Mouse (Mus musculus) adrenal gland, postnatal 14 days (tissue): ENCODE measurements around the gene Itsn2. TPM values are rescaled to one million over a fixed set of nuclear protein-coding genes. Genes with fewer than 3 reads are reported as not detected.
"Not testable (repeated sequence)": the region's sequence is repeated elsewhere in the genome, so short reads cannot be mapped to it uniquely, and the experiment has no call there.

ENCODE experiments used
- DNase-seq: peaks from one replicate; pipeline ENCODE4 v3.0.0; 2021; ENCODE audit warnings: mixed read lengths
- total RNA-seq: library from RNA; stranded (reverse); gene quantifications from 2 replicates; pipeline ENCODE4 v1.2.3, GENCODE M21; 2021

Itsn2 gene
- total RNA-seq, 1 experiment from 2014 or later, result 47.8 TPM

DNA sequence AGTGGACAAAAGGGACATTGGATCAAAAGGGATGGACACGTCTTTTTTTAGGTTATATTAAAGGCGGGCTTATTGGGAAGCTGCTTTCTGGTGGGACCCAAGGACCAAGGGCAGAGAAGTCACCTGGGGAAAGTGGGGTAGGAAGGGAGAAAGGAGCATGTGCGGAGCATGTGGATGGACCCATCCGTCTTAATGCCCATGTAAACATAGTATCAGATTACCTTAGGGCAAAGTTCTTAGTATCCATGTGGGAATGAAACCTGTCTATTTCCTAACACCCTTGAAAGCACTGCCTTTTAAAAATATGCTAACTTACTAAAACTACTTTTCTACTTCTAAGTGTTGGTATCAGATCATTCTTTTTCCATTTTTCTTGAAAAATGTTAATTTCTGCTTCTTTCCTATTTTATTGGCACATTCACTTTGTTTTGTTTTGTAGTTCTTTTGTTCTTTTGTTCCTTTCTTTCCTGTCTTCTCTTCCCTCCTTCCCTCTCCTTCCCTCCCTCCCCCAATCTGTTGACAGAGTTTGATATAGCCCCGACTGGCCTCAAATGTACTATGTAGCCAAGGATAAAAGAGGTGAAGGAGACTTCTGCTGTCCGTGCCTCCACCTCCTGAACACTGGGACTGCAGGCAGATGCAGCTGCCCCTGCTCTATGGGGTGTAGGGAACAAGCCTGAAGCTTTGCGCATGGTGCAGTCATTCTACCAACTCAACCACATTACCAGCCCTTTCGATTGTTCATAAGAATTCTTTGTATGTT is 6.4 kb downstream of the Itsn2 start:
- no peak for DNase-seq

DNA sequence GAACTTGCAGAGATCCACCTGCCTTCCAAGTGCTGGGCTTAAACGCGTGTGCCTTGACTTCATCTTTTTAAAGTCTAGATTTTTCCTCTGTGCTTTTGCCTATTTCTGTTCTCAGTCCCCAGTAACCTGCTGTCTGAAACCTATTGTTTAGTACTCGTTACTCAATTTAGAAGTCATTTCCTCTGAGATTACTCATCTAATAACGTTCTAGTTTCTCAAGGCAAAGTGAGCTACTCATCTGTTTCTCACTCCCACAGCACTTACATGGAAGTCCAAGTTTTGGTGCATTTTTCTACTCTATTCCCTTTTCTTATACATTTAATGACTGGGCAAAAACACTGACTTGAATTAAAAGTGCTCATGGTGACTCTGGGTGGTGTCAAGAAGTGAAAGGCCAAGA is 7.3 kb downstream of the Itsn2 start:
- DNase-seq, result no peak

DNA sequence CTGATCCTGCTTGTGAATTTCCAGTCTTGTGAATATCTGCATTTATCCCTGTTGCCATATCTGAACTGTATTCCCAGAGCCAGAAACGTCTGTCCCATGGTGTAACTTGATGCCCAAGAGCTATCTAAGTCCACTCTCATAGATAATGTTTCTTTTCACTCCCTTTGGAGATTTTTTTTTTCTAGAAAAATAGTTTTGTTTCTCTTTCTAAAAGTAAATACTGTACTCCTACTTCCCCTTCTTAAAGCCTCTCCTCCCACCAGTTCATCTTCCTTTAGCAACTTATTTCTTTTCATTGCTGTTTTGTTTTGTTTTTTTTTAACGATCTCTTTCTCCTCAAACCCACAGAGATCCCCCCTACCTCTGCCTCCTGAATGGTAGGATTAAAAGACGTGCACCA is 14.2 kb downstream of the Itsn2 start:
- no peak for DNase-seq

GRCm38 (mm10) chr12:4614722-4615121 is 22.3 kb downstream of the Itsn2 start:
- DNase-seq, result no peak

DNA sequence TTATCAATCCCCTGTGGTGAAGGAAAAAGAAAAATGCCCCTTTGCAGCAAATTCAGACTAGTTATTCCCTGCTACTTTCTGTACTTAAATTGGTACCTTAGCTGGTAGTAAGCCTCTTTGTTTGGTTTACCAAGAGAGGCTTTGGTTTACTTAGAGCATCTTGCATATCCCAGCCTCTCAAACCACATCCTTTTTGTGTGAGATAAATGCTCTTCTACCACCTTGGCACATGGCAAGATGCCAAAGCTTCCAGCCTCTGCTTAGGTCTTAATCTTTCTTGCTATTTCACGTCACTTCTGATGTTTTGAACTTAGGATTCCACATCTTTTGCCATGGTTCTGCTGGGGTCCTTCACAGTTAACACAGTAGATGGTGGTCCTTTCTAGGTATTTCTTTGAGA is 31.8 kb downstream of the Itsn2 start:
- DNase-seq, result peak; percentile 12

DNA sequence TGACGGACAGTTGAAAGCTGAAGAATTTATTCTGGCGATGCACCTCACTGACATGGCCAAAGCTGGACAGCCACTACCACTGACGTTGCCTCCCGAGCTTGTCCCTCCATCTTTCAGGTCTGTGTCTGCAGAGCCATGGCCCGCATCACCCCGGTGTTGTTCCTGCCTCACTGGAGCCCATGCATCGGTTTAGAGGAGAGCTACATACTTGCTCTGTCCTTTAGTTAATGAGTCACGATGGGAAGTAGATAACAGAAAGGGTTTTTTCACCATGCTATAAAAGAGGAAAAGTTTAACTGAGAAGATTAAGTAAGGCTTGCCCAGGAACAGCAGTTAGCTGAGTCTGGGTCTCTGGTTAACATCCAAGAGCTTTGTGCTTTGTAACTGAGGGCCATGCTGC is 40.5 kb downstream of the Itsn2 start:
- DNase-seq, result no peak

DNA sequence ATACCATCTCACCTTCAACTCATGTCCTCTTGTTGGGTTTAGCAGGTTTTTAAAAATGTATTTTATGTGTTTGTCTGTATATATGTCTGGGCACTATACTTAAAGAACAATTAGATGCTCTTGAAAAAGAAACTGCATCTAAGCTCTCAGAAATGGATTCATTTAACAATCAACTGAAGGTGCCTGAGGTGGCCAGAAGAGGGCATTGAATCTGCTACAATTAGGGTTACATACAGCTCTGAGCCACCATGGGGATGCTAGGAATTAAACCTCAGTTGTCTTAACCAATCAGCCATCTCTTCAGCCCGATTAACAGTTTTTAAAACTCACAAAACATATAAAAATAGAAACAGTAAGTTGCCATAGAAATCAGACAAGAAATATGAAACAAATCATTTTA is 46.0 kb downstream of the Itsn2 start:
- no peak for DNase-seq

DNA sequence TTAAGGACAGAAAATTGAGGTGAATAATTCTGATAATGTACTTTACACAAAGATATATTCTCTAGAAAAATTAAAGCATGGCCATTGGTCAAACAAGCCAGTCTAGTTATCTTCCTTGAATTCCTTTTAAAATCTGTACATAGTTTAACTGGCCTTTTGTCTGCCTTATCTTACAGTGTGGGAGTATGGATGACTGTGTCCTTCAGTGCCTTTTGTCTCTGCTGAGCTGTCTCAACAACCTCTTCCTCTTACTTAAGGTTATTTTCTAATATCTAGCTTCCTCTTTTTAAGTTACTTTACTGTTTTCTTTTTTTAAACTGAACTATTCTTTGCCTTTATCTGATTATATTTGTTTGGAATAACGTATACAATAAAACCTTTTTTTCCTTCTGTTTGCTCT is 48.3 kb downstream of the Itsn2 start:
- DNase-seq, result no peak

DNA sequence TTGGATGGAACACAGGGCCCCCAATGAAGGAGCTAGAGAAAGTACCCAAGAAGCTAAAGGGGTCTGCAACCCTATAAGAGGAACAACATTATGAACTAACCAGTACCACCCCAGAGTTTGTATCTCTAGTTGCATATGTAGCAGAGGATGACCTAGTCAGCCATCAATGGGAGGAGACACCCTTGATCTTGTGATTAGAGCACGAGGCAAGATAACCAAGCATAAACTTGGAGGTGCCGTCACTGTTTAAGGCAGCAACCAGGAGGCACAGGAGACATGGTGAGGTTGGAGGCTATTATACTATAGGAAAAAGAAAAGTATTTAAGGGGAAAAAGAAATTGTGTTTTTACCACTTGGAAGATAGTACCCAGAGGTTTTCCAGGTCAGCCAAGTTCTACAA is 64.4 kb downstream of the Itsn2 start:
- DNase-seq, result no peak

DNA sequence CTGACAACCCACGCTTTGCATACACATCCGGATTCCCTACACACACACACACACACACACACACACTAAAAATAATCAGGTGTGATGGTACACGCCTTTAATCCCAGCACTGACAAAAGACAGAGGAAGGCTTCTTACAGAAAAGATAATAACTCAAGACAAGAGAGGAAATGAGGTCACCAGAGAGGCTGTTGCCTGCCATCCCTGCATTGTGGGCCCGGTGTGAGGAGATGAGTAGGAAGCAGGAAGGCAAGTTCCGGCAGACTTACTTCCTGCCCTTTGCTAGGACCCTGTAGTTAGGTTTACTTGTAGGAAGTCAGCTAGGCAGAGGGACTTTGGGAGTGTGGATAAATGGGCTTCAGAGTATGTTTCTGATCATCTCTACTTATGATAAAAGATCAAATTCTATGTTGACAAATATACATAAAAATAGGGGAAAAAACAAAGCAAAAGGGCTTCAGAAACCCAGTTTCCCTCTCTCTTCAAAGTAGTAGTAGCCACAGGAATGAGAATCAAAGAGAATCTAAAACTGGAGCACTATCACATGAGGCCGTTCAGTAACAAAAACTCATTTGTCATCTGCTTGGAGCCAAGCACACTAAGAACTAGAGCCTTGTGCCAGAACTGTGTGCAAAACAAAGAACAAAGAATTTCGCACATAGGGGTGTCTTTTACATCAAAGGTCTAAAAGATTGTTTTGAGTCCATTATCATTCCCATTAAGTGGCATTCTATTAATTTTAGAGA is 72.7 kb downstream of the Itsn2 start:
- DNase-seq, result peak; percentile 36

DNA sequence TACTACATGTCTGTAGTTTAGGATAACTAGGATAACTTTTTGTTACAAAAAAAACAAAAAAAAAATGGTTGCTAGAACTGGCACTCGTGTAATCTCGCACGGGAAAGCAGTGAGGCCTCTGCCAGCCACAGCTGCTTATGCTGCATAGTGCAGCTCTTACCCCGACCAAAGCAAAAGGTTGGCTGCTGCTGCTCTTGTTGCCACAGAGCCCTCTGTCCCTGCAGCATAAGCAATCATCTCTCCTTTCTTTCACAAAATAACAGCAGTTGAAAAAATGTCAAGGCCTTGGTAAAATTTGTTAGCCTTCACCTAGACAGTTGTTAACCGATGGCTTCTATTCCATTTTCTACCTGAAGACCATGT is 73.2 kb downstream of the Itsn2 start:
- DNase-seq, result peak; percentile 16

DNA sequence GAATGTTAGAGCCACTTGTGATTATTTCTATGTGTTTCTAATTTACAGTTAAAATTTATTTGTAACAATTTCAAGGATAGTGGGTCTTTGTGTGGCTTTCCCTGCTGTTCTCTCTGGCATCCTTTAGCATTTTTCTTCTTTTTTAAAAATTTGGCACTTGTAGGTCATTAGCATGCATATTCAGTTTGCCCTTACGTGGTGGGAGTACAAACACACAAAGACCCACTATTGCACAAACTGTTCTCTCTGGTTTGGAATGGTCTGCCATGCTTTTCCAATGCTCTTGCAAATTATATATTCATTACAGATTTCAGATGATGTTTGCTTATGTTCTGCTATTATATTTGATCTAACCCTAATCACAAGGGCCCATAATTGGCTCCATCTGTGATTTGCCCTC is 83.9 kb downstream of the Itsn2 start:
- DNase-seq, result no peak

DNA sequence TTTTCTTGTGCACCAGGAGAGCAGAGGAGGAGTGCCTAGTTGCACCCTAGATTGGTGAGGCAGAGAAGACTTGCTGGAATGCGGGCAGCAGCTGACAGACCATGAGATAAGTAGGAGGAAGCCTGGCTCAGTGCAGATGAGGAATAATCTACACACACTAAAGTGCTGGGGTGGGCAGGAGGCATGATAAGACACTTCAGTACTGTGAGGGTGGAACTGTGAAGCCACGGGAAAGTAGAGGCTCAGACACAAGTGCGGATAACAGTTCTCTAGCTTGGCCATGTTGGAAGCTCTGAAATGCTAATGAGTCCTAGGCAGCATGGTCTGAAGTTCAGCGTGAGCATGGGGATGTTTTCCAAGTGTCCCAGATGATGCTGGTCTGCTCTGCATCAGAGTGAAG is 87.5 kb downstream of the Itsn2 start:
- no peak for DNase-seq

GRCm38 (mm10) chr12:4685441-4685840 is 93.0 kb downstream of the Itsn2 start:
- peak; percentile 30 for DNase-seq

DNA sequence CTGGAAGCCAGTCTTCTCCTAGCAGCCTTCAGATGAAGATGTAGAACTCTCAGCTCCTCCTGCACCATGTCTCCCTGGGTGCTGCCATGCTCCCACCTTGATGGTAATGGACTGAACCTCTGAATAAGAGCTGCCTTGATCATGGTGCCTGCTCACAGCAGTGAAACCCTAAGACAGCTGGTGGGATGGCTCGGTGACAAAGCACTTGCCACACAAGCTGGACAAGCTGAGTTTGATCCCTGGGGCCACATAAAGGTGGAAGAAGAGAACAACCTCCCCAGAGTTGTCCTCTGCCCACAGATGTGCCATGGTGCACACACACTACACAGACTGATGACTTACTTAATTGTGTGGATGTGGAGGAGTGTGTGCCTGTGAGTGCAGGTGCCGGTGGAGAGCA is 95.9 kb downstream of the Itsn2 start:
- no peak for DNase-seq

GRCm38 (mm10) chr12:4689341-4689740 is 96.9 kb downstream of the Itsn2 start:
- no peak for DNase-seq

- no peak for DNase-seq
Observed at GRCm38 (mm10) chr12:4691193-4691592, 98.8 kb downstream of the Itsn2 start.

DNA sequence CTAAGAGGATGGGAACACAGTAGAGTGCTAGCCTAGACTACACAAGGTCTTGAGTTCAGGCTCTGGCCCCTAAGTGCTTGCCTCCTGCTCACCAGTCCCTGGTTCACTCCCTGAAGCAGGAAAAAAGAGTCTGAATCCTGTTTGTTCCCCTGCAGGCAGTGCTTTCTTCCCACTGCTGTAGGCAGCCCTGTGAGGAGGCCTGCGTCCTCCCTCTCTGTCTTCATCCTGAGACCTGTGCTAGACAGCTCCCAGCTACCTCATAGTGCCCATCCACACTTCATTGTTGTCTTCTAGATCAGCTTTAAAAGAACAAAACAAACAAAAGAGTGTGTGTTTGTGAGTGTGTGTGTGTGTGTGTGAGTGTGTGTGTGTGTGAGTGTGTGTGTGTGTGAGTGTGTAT is 102.1 kb downstream of the Itsn2 start:
- DNase-seq, result no peak

DNA sequence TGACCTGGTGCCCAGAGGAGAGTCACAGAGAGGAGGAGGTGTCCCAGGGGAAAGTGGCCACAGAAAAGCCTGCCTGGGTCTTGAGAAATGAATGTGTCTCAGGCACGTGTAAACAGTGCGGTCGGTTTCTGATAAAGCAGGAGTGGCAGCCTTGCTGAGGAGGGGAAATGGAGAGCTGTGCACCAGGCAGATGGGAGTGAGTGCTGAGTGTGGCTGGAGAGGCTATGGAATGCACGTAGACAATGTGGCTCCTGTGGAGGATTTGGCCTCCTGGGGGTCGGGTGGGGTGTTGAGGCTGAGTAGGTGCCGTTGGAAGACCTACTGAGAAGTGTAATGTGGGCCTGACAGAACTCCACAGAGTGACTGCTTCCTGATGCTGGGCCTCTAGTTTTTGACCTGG is 113.2 kb downstream of the Itsn2 start:
- not testable (repeated sequence) for DNase-seq

DNA sequence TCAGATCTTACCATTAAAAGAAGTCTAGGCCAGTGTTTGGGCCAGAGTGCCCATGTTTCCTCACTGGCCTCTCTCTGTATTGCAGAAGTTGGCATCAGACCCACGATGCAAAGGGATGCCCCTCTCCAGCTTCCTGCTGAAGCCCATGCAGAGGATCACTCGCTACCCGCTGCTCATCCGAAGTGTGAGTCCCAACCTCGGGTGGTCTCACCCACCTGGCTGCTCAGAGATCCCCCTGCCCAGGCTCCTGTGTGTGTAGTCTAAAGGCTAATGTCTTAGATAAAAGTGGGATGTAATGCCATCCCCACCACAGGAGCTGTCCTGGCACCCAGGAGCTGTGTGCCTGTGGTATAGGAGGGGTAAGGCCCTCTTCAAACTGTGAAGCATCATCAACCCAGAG is 113.7 kb downstream of the Itsn2 start:
- no peak for DNase-seq

DNA sequence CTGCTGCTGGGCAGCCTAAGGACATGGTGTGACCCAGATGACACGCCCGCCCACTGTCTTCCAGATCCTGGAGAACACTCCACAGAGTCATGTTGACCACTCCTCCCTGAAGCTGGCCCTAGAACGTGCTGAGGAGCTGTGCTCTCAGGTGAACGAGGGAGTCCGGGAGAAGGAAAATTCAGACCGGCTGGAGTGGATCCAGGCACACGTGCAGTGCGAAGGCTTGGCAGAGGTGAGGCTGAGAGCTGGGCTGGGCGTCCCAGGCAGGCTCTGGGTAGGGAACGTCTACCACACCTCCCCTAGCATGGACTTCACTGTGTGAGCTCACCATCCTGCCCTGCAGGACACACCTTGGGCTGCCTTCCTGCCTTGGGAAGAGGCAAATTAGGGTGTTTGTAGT is 114.5 kb downstream of the Itsn2 start:
- no peak for DNase-seq

- no peak for DNase-seq
Observed at GRCm38 (mm10) chr12:4707488-4708017, 115.1 kb downstream of the Itsn2 start.

DNA sequence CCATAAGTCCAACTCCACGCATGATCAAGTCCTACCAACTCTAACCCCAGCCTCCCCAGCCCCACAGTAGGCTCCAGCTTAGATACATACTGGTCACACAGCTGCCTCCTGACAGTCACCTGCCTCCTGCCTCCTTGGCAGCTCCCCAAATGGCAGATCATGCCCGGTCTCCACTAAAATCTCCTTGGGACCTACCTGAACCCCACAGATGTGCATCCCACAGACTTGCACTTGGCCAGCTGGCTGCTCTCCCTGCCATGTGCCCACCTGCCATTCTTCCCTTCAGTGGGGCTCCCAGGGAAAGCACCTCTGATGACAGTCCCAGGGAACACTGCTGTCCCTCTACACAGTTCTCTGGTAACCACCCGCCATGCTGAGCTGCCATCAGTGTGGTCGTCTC is 115.9 kb downstream of the Itsn2 start:
- DNase-seq, result no peak
